9 mouse cellular contexts compared by ENCODE assay signal in genomic region chrX:107168281-107168680, GRCm38 (mm10). TPM values are rescaled to one million over a fixed set of nuclear protein-coding genes. Genes with fewer than 3 reads are reported as not detected.
DNase-seq lines count a peak whose midpoint lies in the region; ATAC-seq and TF ChIP-seq lines count a peak whose summit lies in the region.
"Had no signal": no experiment of that assay in that cellular context is flagged by ENCODE, and none has a peak within 500 bp of the region (broad histone marks: within the 10 kb centered on the region; RNA-seq: fewer than 3 reads in every experiment).

No protein-coding gene starts in this region.

- H3K4me3 ChIP-seq in kidney, postnatal 0 days (replicated peaks; ENCODE audit: low read depth, low read length): no peak overlapping the region
- H3K4me3 ChIP-seq: hindbrain, embryonic 13.5 days; lung, embryonic 15.5 days had no signal

- no peaks in the 10 kb centered on the region for H3K36me3 ChIP-seq in kidney, postnatal 0 days (ENCODE audit: insufficient read depth, low read length)
- H3K36me3 ChIP-seq: hindbrain, embryonic 13.5 days; lung, embryonic 15.5 days had no signal

- peak; percentile 58 for TF ChIP-seq CTCF in kidney, postnatal 0 days (IDR thresholded peaks at IDR 0.05; ENCODE audit: low read depth)

- H3K9ac ChIP-seq in kidney, postnatal 0 days (ENCODE audit: low read depth, low read length): no peak overlapping the region
- H3K9ac ChIP-seq: hindbrain, embryonic 13.5 days; lung, embryonic 15.5 days had no signal

- no peak overlapping the region for H3K27ac ChIP-seq in kidney, postnatal 0 days
- H3K27ac ChIP-seq: hindbrain, embryonic 13.5 days; lung, embryonic 15.5 days had no signal

- DNase-seq in kidney, postnatal 0 days (ENCODE audit: low spot score): peak; percentile 42
- no peak for DNase-seq in kidney, adult 18-20 months
- peak; percentile 42 for DNase-seq in 416B (ENCODE audit: low read depth)
- DNase-seq in B cell, adult 2 months: peak; percentile 43 to 49
- DNase-seq in urinary bladder, postnatal 25 days (ENCODE audit: low spot score): no peak
- DNase-seq in urinary bladder, postnatal 10 days (ENCODE audit: low spot score): no peak

- no peaks in the 10 kb centered on the region for H3K4me1 ChIP-seq in kidney, postnatal 0 days (replicated peaks; ENCODE audit: insufficient read depth, low read length)
- H3K4me1 ChIP-seq: hindbrain, embryonic 13.5 days; lung, embryonic 15.5 days had no signal

- no peak for ATAC-seq in kidney, postnatal 0 days (replicated peaks; ENCODE audit: low FRiP score, low read depth)
- ATAC-seq in granulocyte monocyte progenitor cell, adult 5-6 weeks (replicated peaks; ENCODE audit: poor library complexity, severe bottlenecking): peak; percentile 70

- H3K27me3 ChIP-seq in kidney, postnatal 0 days (ENCODE audit: insufficient read depth, low read length): no peaks in the 10 kb centered on the region
- H3K27me3 ChIP-seq: hindbrain, embryonic 13.5 days; lung, embryonic 15.5 days had no signal

- no peaks in the 10 kb centered on the region for H3K9me3 ChIP-seq in kidney, postnatal 0 days (replicated peaks; ENCODE audit: low read length)
- H3K9me3 ChIP-seq: hindbrain, embryonic 13.5 days; lung, embryonic 15.5 days had no signal

- no peak overlapping the region for H3K4me2 ChIP-seq in kidney, postnatal 0 days (ENCODE audit: low read length)
- H3K4me2 ChIP-seq: hindbrain, embryonic 13.5 days; lung, embryonic 15.5 days had no signal

- WGBS in kidney, postnatal 0 days: 7% methylated on average over 1 of the region's 1 CpGs

RNA-seq across cellular contexts. Expression of gene P2ry10b, which starts 19.6 kb away (rescaled TPM):
- 0.74 and 0.77 TPM in 2 replicates for polyA plus RNA-seq in kidney, postnatal 0 days (2015; fragmentation: Nextera tagmentation; extraction: Ambion mirVana)
- 0.11 TPM in 1 of 2 replicates, not detected in the other for total RNA-seq in granulocyte monocyte progenitor cell, adult 5-6 weeks (2014; fragmentation: Nextera tagmentation)
- total RNA-seq in granulocyte monocyte progenitor cell, adult 5-6 weeks (2017): 0.15 and 0.34 TPM in 2 replicates

Comparison
In these comparisons a context has a peak if more than half of its experiments do, and no peak if none do; other contexts are left out.
1. DNase-seq: peak in kidney, postnatal 0 days (single experiment), 416B (single experiment) and B cell, adult 2 months (2 of 2); none in kidney, adult 18-20 months (single experiment), urinary bladder, postnatal 25 days (single experiment) and urinary bladder, postnatal 10 days (single experiment).